Mouse (Mus musculus): ENCODE data around the gene Evi5l. TPM values are rescaled to one million over a fixed set of nuclear protein-coding genes. Genes with fewer than 3 reads are reported as not detected.
A peak's percentile ranks its signal among the peaks of the same experiment; 100 is the strongest.

The Evi5l gene
- polyA plus RNA-seq, 1 experiment = 75.3 TPM

GRCm38 (mm10) chr8:4227919-4228318 is 61.6 kb downstream of the Evi5l start:
- TF ChIP-seq CTCF (IDR thresholded peaks at IDR 0.05; ENCODE audit: extremely low read depth, insufficient read depth, low read length) = no peak
- no peak for TF ChIP-seq POLR2A (IDR thresholded peaks at IDR 0.05; ENCODE audit: extremely low read depth, insufficient read depth, low read length)
- no peaks in the 10 kb centered on the region for H3K4me1 ChIP-seq (ENCODE audit: control insufficient read depth, insufficient read depth, low read length)
- H3K4me3 ChIP-seq (ENCODE audit: insufficient read depth, low read length) = no peak overlapping the region
- H3K27ac ChIP-seq (ENCODE audit: insufficient read depth, low read length) = no peak overlapping the region

- TF ChIP-seq CTCF (IDR thresholded peaks at IDR 0.05; ENCODE audit: extremely low read depth, insufficient read depth, low read length) (no peak), POLR2A (IDR thresholded peaks at IDR 0.05; ENCODE audit: extremely low read depth, insufficient read depth, low read length) (no peak)
- Histone ChIP-seq H3K4me3 (ENCODE audit: insufficient read depth, low read length) (no peak overlapping the region), H3K4me1 (ENCODE audit: control insufficient read depth, insufficient read depth, low read length) (no peaks in the 10 kb centered on the region), H3K27ac (ENCODE audit: insufficient read depth, low read length) (no peak overlapping the region)
Observed at GRCm38 (mm10) chr8:4229784-4230183, 63.4 kb downstream of the Evi5l start.

- Histone ChIP-seq H3K4me3 (ENCODE audit: insufficient read depth, low read length) (no peak overlapping the region), H3K4me1 (ENCODE audit: control insufficient read depth, insufficient read depth, low read length) (no peaks in the 10 kb centered on the region), H3K27ac (ENCODE audit: insufficient read depth, low read length) (no peak overlapping the region)
- no peak for TF ChIP-seq CTCF (IDR thresholded peaks at IDR 0.05; ENCODE audit: extremely low read depth, insufficient read depth, low read length)
Observed at GRCm38 (mm10) chr8:4230612-4231351, 64.4 kb downstream of the Evi5l start.

- Histone ChIP-seq H3K27ac (ENCODE audit: insufficient read depth, low read length) (peak overlapping the region; percentile 61), H3K4me1 (ENCODE audit: control insufficient read depth, insufficient read depth, low read length) (peaks cover 5% of the 10 kb centered on the region), H3K4me3 (ENCODE audit: insufficient read depth, low read length) (peak overlapping the region; percentile 81)
- TF ChIP-seq POLR2A (IDR thresholded peaks at IDR 0.05; ENCODE audit: extremely low read depth, insufficient read depth, low read length) (no peak), CTCF (IDR thresholded peaks at IDR 0.05; ENCODE audit: extremely low read depth, insufficient read depth, low read length) (no peak)
Observed at GRCm38 (mm10) chr8:4237814-4238433, 71.6 kb downstream of the Evi5l start.

- peak within 1 kb of the TSS; percentile 81 for H3K4me3 ChIP-seq (ENCODE audit: insufficient read depth, low read length)
- peaks cover 5% of the 10 kb centered on the region for H3K4me1 ChIP-seq (ENCODE audit: control insufficient read depth, insufficient read depth, low read length)
- peak within 1 kb of the TSS; percentile 62 for H3K27ac ChIP-seq (ENCODE audit: insufficient read depth, low read length)
- TF ChIP-seq CTCF (IDR thresholded peaks at IDR 0.05; ENCODE audit: extremely low read depth, insufficient read depth, low read length) = peak; percentile 24; the same call in 1 of the 2 replicates
- peak; percentile 57 for TF ChIP-seq POLR2A (IDR thresholded peaks at IDR 0.05; ENCODE audit: extremely low read depth, insufficient read depth, low read length)
Observed at GRCm38 (mm10) chr8:4238434-4239192, 72.2 kb downstream of the Evi5l start, which contains the start of the genes Map2k7 and Gm49320. Map2k7 (plus strand) TSS chr8:4238740. Gm49320 (plus strand) TSS chr8:4238865.

- peak; percentile 25; the same call in 1 of the 2 replicates for TF ChIP-seq POLR2A (IDR thresholded peaks at IDR 0.05; ENCODE audit: extremely low read depth, insufficient read depth, low read length)
- no peak for TF ChIP-seq CTCF (IDR thresholded peaks at IDR 0.05; ENCODE audit: extremely low read depth, insufficient read depth, low read length)
- Histone ChIP-seq H3K27ac (ENCODE audit: insufficient read depth, low read length) (no peak overlapping the region), H3K4me1 (ENCODE audit: control insufficient read depth, insufficient read depth, low read length) (peaks cover 5% of the 10 kb centered on the region), H3K4me3 (ENCODE audit: insufficient read depth, low read length) (peak overlapping the region; percentile 81)
Observed at GRCm38 (mm10) chr8:4239193-4239890, 73.0 kb downstream of the Evi5l start.

- H3K4me1 ChIP-seq (ENCODE audit: control insufficient read depth, insufficient read depth, low read length) = peaks cover 2% of the 10 kb centered on the region
- no peak for TF ChIP-seq CTCF (IDR thresholded peaks at IDR 0.05; ENCODE audit: extremely low read depth, insufficient read depth, low read length)
- no peak for TF ChIP-seq POLR2A (IDR thresholded peaks at IDR 0.05; ENCODE audit: extremely low read depth, insufficient read depth, low read length)
- no peak overlapping the region for H3K27ac ChIP-seq (ENCODE audit: insufficient read depth, low read length)
- H3K4me3 ChIP-seq (ENCODE audit: insufficient read depth, low read length) = no peak overlapping the region
Observed at GRCm38 (mm10) chr8:4245061-4245460, 78.7 kb downstream of the Evi5l start.

- Histone ChIP-seq H3K4me1 (ENCODE audit: control insufficient read depth, insufficient read depth, low read length) (no peaks in the 10 kb centered on the region), H3K27ac (ENCODE audit: insufficient read depth, low read length) (no peak overlapping the region), H3K4me3 (ENCODE audit: insufficient read depth, low read length) (no peak overlapping the region)
- no peak for TF ChIP-seq CTCF (IDR thresholded peaks at IDR 0.05; ENCODE audit: extremely low read depth, insufficient read depth, low read length)
- TF ChIP-seq POLR2A (IDR thresholded peaks at IDR 0.05; ENCODE audit: extremely low read depth, insufficient read depth, low read length) = no peak
Observed at GRCm38 (mm10) chr8:4245737-4246136, 79.4 kb downstream of the Evi5l start.

GRCm38 (mm10) chr8:4247241-4247640 is 80.9 kb downstream of the Evi5l start:
- TF ChIP-seq CTCF (IDR thresholded peaks at IDR 0.05; ENCODE audit: extremely low read depth, insufficient read depth, low read length) = no peak
- no peak for TF ChIP-seq POLR2A (IDR thresholded peaks at IDR 0.05; ENCODE audit: extremely low read depth, insufficient read depth, low read length)
- no peaks in the 10 kb centered on the region for H3K4me1 ChIP-seq (ENCODE audit: control insufficient read depth, insufficient read depth, low read length)
- H3K27ac ChIP-seq (ENCODE audit: insufficient read depth, low read length) = no peak overlapping the region
- H3K4me3 ChIP-seq (ENCODE audit: insufficient read depth, low read length) = no peak overlapping the region

Data from cortical plate, adult 2 months (tissue).